Mouse (Mus musculus) neural tube, embryonic 14.5 days (tissue): ENCODE results near the gene Slc38a8. TPM values are rescaled to one million over a fixed set of nuclear protein-coding genes. Genes with fewer than 3 reads are reported as not detected.

Experiments
- ATAC-seq: fragments of 200-750 bp; cut with Nextera tagmentation; 2 replicates; pipeline ENCODE4 v1.8.0; 2017; ENCODE audit warnings: low read depth, mild to moderate bottlenecking, moderate TSS enrichment, moderate library complexity
- H3K27ac ChIP-seq: fragments of 300-500 bp; sonication (generic); 2 replicates; pipeline ENCODE4 v1.5.1; 2014; ENCODE audit warnings: low read depth, mild to moderate bottlenecking, control low read depth, low read length, moderate library complexity, mixed read lengths
- H3K27me3 ChIP-seq: fragments of 300-500 bp; sonication (generic); 2 replicates; pipeline ENCODE4 v1.6.1; 2014; ENCODE audit warnings: low read length; ENCODE audit not compliant: control insufficient read depth, insufficient read depth
- H3K36me3 ChIP-seq: fragments of 300-500 bp; sonication (generic); 2 replicates; pipeline ENCODE4 v1.6.1; 2014; ENCODE audit warnings: low read length, mixed read lengths; ENCODE audit not compliant: control insufficient read depth, insufficient read depth
- H3K4me1 ChIP-seq: fragments of 300-500 bp; sonication (generic); 2 replicates; pipeline ENCODE4 v1.6.1; 2014; ENCODE audit warnings: low read length; ENCODE audit not compliant: control insufficient read depth, insufficient read depth
- H3K4me2 ChIP-seq: fragments of 300-500 bp; sonication (generic); 2 replicates; pipeline ENCODE4 v1.6.1; 2014; ENCODE audit warnings: mild to moderate bottlenecking, low read depth, low read length, control low read depth
- H3K4me3 ChIP-seq: fragments of 300-500 bp; sonication (generic); 2 replicates; pipeline ENCODE4 v1.5.1; 2014; ENCODE audit warnings: low read depth, low read length, control low read depth, mixed read lengths
- H3K9ac ChIP-seq: fragments of 300-500 bp; sonication (generic); replicated peaks from 2 replicates; pipeline ENCODE4 v1.6.1; 2014; ENCODE audit warnings: low read depth, mild to moderate bottlenecking, control low read depth, low read length, mixed read lengths
- H3K9me3 ChIP-seq: fragments of 300-500 bp; sonication (generic); 2 replicates; pipeline ENCODE4 v1.6.1; 2016; ENCODE audit warnings: low read length; ENCODE audit not compliant: control insufficient read depth
- WGBS: fragments of 180-500 bp; shearing (Covaris S2); extraction: QIAGEN DNeasy Blood & Tissue Kit; methylation state at CpG from one replicate; pipeline ENCODE4 v1.1.7; 2014; 5-methylcytosine and 5-hydroxymethylcytosine counted together
- polyA plus RNA-seq: library from polyadenylated mRNA; unstranded; fragments of >200 nt; fragmentation: Nextera tagmentation; extraction: Ambion mirVana; gene quantifications from 2 replicates; pipeline ENCODE4 v1.2.1, GENCODE M21; 2014

Gene Slc38a8
- not detected in 2 replicates for polyA plus RNA-seq

- H3K36me3 ChIP-seq, result no peaks in the 10 kb centered on the region
- H3K4me2 ChIP-seq, result no peak within 1 kb of the TSS
- H3K4me3 ChIP-seq, result no peak within 1 kb of the TSS
- H3K4me1 ChIP-seq, result no peaks in the 10 kb centered on the region
- no peak for ATAC-seq
- H3K9me3 ChIP-seq, result no peaks in the 10 kb centered on the region
- no peaks in the 10 kb centered on the region for H3K27me3 ChIP-seq
- no peak within 1 kb of the TSS for H3K27ac ChIP-seq
- H3K9ac ChIP-seq, result no peak within 1 kb of the TSS
- 44% methylated on average over 5 of the region's 5 CpGs for WGBS
Measured at GRCm38 (mm10) chr8:119501598-119501997, at the start of gene Slc38a8. Gene Slc38a8 (minus strand): TSS chr8:119501698.

- H3K4me1 ChIP-seq, result no peaks in the 10 kb centered on the region
Measured at GRCm38 (mm10) chr8:119548560-119549113, 47.1 kb upstream of the Slc38a8 start.

GRCm38 (mm10) chr8:119547019-119547691 is 45.7 kb upstream of the Slc38a8 start:
- no peak overlapping the region for H3K9ac ChIP-seq
- H3K36me3 ChIP-seq, result peaks cover 21% of the 10 kb centered on the region; the same call in 1 of the 2 replicates
- H3K4me1 ChIP-seq, result no peaks in the 10 kb centered on the region
- no peak overlapping the region for H3K4me3 ChIP-seq
- WGBS, result 89% methylated on average over 18 of the region's 18 CpGs
- no peak overlapping the region for H3K4me2 ChIP-seq
- no peak overlapping the region for H3K27ac ChIP-seq
- no peak for ATAC-seq
- no peaks in the 10 kb centered on the region for H3K27me3 ChIP-seq
- H3K9me3 ChIP-seq, result no peaks in the 10 kb centered on the region

More at GRCm38 (mm10) chr8:119548560-119549113, 47.1 kb upstream of the Slc38a8 start:
- H3K9me3 ChIP-seq, result no peaks in the 10 kb centered on the region
- ATAC-seq, result no peak
- H3K36me3 ChIP-seq, result peaks cover 14% of the 10 kb centered on the region; the same call in 1 of the 2 replicates
- H3K9ac ChIP-seq, result no peak overlapping the region
- 83% methylated on average over 7 of the region's 7 CpGs for WGBS
- no peak overlapping the region for H3K4me2 ChIP-seq
- no peak overlapping the region for H3K27ac ChIP-seq
- no peak overlapping the region for H3K4me3 ChIP-seq
- H3K27me3 ChIP-seq, result no peaks in the 10 kb centered on the region

GRCm38 (mm10) chr8:119545791-119546190 is 44.3 kb upstream of the Slc38a8 start:
- no peak for ATAC-seq
- 90% methylated on average over 6 of the region's 6 CpGs for WGBS
- Histone ChIP-seq H3K4me2 (no peak overlapping the region), H3K36me3 (peaks cover 30% of the 10 kb centered on the region), H3K4me3 (no peak overlapping the region), H3K4me1 (no peaks in the 10 kb centered on the region), H3K9ac (no peak overlapping the region), H3K9me3 (no peaks in the 10 kb centered on the region), H3K27me3 (no peaks in the 10 kb centered on the region), H3K27ac (no peak overlapping the region)

GRCm38 (mm10) chr8:119545180-119545579 is 43.7 kb upstream of the Slc38a8 start:
- 78% methylated on average over 6 of the region's 6 CpGs for WGBS
- Histone ChIP-seq H3K4me3 (no peak overlapping the region), H3K27ac (no peak overlapping the region), H3K4me1 (no peaks in the 10 kb centered on the region), H3K9ac (no peak overlapping the region), H3K4me2 (no peak overlapping the region), H3K27me3 (no peaks in the 10 kb centered on the region), H3K36me3 (peaks cover 36% of the 10 kb centered on the region), H3K9me3 (no peaks in the 10 kb centered on the region)
- ATAC-seq, result no peak

GRCm38 (mm10) chr8:119544606-119545005 is 43.1 kb upstream of the Slc38a8 start:
- Histone ChIP-seq H3K27me3 (no peaks in the 10 kb centered on the region), H3K4me3 (no peak overlapping the region), H3K4me2 (no peak overlapping the region), H3K9ac (no peak overlapping the region), H3K36me3 (peaks cover 41% of the 10 kb centered on the region), H3K27ac (no peak overlapping the region), H3K9me3 (no peaks in the 10 kb centered on the region), H3K4me1 (no peaks in the 10 kb centered on the region)
- 82% methylated on average over 3 of the region's 3 CpGs for WGBS
- ATAC-seq, result no peak

- H3K27ac ChIP-seq, result no peak overlapping the region
- no peaks in the 10 kb centered on the region for H3K27me3 ChIP-seq
- H3K4me1 ChIP-seq, result no peaks in the 10 kb centered on the region
- no peaks in the 10 kb centered on the region for H3K9me3 ChIP-seq
- H3K9ac ChIP-seq, result no peak overlapping the region
- no peak overlapping the region for H3K4me3 ChIP-seq
- no peak overlapping the region for H3K4me2 ChIP-seq
- ATAC-seq, result no peak
- 92% methylated on average over 9 of the region's 9 CpGs for WGBS
- H3K36me3 ChIP-seq, result peaks cover 80% of the 10 kb centered on the region
Measured at GRCm38 (mm10) chr8:119531973-119532372, 30.5 kb upstream of the Slc38a8 start.

GRCm38 (mm10) chr8:119531397-119531796 is 29.9 kb upstream of the Slc38a8 start:
- Histone ChIP-seq H3K9me3 (no peaks in the 10 kb centered on the region), H3K36me3 (peaks cover 78% of the 10 kb centered on the region), H3K4me2 (no peak overlapping the region), H3K9ac (no peak overlapping the region), H3K27ac (no peak overlapping the region), H3K4me3 (no peak overlapping the region), H3K27me3 (no peaks in the 10 kb centered on the region), H3K4me1 (no peaks in the 10 kb centered on the region)
- 94% methylated on average over 3 of the region's 3 CpGs for WGBS
- ATAC-seq, result no peak

- Histone ChIP-seq H3K36me3 (peaks cover 74% of the 10 kb centered on the region), H3K27ac (no peak overlapping the region), H3K4me2 (no peak overlapping the region), H3K27me3 (no peaks in the 10 kb centered on the region), H3K9me3 (no peaks in the 10 kb centered on the region), H3K9ac (no peak overlapping the region), H3K4me3 (no peak overlapping the region), H3K4me1 (no peaks in the 10 kb centered on the region)
- ATAC-seq, result no peak
- WGBS, result 95% methylated on average over 6 of the region's 6 CpGs
Measured at GRCm38 (mm10) chr8:119530937-119531336, 29.4 kb upstream of the Slc38a8 start.
